Mouse (Mus musculus): ENCODE measurements around the gene Slc12a5. TPM values are rescaled to one million over a fixed set of nuclear protein-coding genes. Genes with fewer than 3 reads are reported as not detected.

Slc12a5 gene
- total and polyA plus RNA-seq, 2 experiments from 2014 or later = 71.0 to 257 TPM

- WGBS = 35% methylated on average over 4 of the region's 4 CpGs
- no peaks in the 10 kb centered on the region for H3K4me1 ChIP-seq (ENCODE audit: insufficient read depth, low read length)
- ATAC-seq (no peak), DNase-seq (ENCODE audit: low spot score) (no peak)
- H3K27ac ChIP-seq = no peak overlapping the region
- no peaks in the 10 kb centered on the region for H3K36me3 ChIP-seq (ENCODE audit: insufficient read depth, low read length)
- H3K4me2 ChIP-seq (ENCODE audit: low read depth, low read length) = no peak overlapping the region
- H3K4me3 ChIP-seq (ENCODE audit: low read length) = no peak overlapping the region
- H3K9ac ChIP-seq (replicated peaks; ENCODE audit: low read length) = no peak overlapping the region
- H3K27me3 ChIP-seq (ENCODE audit: insufficient read depth, low read length) = peaks cover 24% of the 10 kb centered on the region
- no peaks in the 10 kb centered on the region for H3K9me3 ChIP-seq (ENCODE audit: low read length)
- no peak for TF ChIP-seq CTCF (IDR thresholded peaks at IDR 0.05; ENCODE audit: low read depth)
Observed at GRCm38 (mm10) chr2:164947506-164947905, 13.1 kb upstream of the Slc12a5 start.

DNA sequence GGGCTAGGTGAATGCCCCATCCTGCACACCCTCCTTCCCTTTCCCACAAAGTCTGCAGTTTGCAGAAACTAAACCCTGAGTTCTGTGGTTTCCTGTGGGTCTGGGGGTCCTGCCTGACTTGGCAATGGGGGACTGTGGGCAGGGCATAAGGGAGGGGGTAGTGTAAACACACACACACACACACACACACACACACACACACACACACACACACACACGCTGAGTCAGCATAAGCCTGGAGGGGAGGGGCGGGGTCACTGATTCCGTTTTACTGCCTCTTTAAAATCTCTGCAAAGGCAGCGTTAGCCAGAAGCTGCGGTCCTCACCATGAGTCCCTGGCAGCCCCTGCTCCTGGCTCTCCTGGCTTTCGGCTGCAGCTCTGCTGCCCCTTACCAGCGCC lies 12.7 kb upstream of the Slc12a5 start:
- H3K9ac ChIP-seq (replicated peaks; ENCODE audit: low read length) = no peak overlapping the region
- WGBS = 13% methylated on average over 7 of the region's 7 CpGs
- H3K27ac ChIP-seq = no peak overlapping the region
- H3K4me3 ChIP-seq (ENCODE audit: low read length) = no peak overlapping the region
- peaks cover 24% of the 10 kb centered on the region for H3K27me3 ChIP-seq (ENCODE audit: insufficient read depth, low read length)
- no peak for TF ChIP-seq CTCF (IDR thresholded peaks at IDR 0.05; ENCODE audit: low read depth)
- H3K36me3 ChIP-seq (ENCODE audit: insufficient read depth, low read length) = no peaks in the 10 kb centered on the region
- H3K4me2 ChIP-seq (ENCODE audit: low read depth, low read length) = no peak overlapping the region
- H3K9me3 ChIP-seq (ENCODE audit: low read length) = no peaks in the 10 kb centered on the region
- DNase-seq (ENCODE audit: low spot score) = no peak
- H3K4me1 ChIP-seq (ENCODE audit: insufficient read depth, low read length) = no peaks in the 10 kb centered on the region
- ATAC-seq = no peak

DNA sequence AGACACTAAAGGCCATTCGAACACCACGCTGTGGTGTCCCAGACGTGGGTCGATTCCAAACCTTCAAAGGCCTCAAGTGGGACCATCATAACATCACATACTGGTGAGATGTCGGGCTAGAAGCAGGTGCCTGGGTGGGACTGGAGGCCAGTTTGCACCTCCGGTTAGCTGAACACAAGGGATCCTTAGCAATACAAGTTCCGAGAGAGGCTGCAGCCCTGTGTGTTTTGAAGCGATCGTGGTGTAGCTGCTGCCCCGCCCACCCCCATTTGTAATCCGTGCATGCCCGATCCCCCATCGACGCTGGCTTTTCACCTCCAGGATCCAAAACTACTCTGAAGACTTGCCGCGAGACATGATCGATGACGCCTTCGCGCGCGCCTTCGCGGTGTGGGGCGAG lies 11.6 kb upstream of the Slc12a5 start:
- ATAC-seq (no peak), DNase-seq (ENCODE audit: low spot score) (no peak)
- Histone ChIP-seq H3K27ac (no peak overlapping the region), H3K27me3 (ENCODE audit: insufficient read depth, low read length) (peaks cover 24% of the 10 kb centered on the region), H3K4me1 (ENCODE audit: insufficient read depth, low read length) (no peaks in the 10 kb centered on the region), H3K4me3 (ENCODE audit: low read length) (peak overlapping the region; percentile 7; the same call in 1 of the 2 replicates), H3K9me3 (ENCODE audit: low read length) (no peaks in the 10 kb centered on the region), H3K36me3 (ENCODE audit: insufficient read depth, low read length) (no peaks in the 10 kb centered on the region), H3K4me2 (ENCODE audit: low read depth, low read length) (0 out of 2 replicates have a peak overlapping the region, but pooled peaks have one; percentile 19), H3K9ac (replicated peaks; ENCODE audit: low read length) (no peak overlapping the region)
- TF ChIP-seq CTCF (IDR thresholded peaks at IDR 0.05; ENCODE audit: low read depth) = no peak
- 7% methylated on average over 25 of the region's 25 CpGs for WGBS

DNA sequence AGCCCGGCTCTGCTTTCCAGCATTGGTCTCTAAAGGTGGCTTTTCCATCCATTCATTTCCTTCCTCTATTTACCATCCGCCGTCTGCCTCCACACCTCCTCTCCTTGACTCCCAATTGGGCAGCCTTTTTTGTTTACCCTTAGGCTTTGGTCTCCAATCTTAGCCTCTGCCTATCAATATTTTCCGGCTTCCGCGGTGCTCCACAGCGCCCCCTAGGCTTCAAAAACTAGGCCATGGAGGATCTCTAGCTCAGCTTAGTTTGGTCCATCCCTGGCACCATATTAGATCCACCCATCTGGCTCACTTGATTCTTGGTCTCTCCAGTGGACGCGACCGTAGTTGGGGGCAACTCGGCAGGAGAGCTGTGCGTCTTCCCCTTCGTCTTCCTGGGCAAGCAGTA lies 10.1 kb upstream of the Slc12a5 start:
- TF ChIP-seq CTCF (IDR thresholded peaks at IDR 0.05; ENCODE audit: low read depth) = peak; percentile 64
- WGBS = 29% methylated on average over 13 of the region's 13 CpGs
- Histone ChIP-seq H3K9ac (replicated peaks; ENCODE audit: low read length) (no peak overlapping the region), H3K27ac (no peak overlapping the region), H3K36me3 (ENCODE audit: insufficient read depth, low read length) (no peaks in the 10 kb centered on the region), H3K9me3 (ENCODE audit: low read length) (no peaks in the 10 kb centered on the region), H3K27me3 (ENCODE audit: insufficient read depth, low read length) (peaks cover 24% of the 10 kb centered on the region), H3K4me2 (ENCODE audit: low read depth, low read length) (no peak overlapping the region), H3K4me1 (ENCODE audit: insufficient read depth, low read length) (no peaks in the 10 kb centered on the region), H3K4me3 (ENCODE audit: low read length) (no peak overlapping the region)
- ATAC-seq (no peak), DNase-seq (ENCODE audit: low spot score) (peak; percentile 38)

GRCm38 (mm10) chr2:164951745-164952144 lies 8.9 kb upstream of the Slc12a5 start:
- TF ChIP-seq CTCF (IDR thresholded peaks at IDR 0.05; ENCODE audit: low read depth) = peak; percentile 53
- Histone ChIP-seq H3K9ac (replicated peaks; ENCODE audit: low read length) (no peak overlapping the region), H3K27ac (no peak overlapping the region), H3K4me2 (ENCODE audit: low read depth, low read length) (no peak overlapping the region), H3K4me3 (ENCODE audit: low read length) (no peak overlapping the region), H3K36me3 (ENCODE audit: insufficient read depth, low read length) (no peaks in the 10 kb centered on the region), H3K4me1 (ENCODE audit: insufficient read depth, low read length) (no peaks in the 10 kb centered on the region), H3K27me3 (ENCODE audit: insufficient read depth, low read length) (peaks cover 24% of the 10 kb centered on the region), H3K9me3 (ENCODE audit: low read length) (no peaks in the 10 kb centered on the region)
- DNase-seq (ENCODE audit: low spot score) (no peak), ATAC-seq (no peak)
- WGBS = 79% methylated on average over 4 of the region's 4 CpGs

DNA sequence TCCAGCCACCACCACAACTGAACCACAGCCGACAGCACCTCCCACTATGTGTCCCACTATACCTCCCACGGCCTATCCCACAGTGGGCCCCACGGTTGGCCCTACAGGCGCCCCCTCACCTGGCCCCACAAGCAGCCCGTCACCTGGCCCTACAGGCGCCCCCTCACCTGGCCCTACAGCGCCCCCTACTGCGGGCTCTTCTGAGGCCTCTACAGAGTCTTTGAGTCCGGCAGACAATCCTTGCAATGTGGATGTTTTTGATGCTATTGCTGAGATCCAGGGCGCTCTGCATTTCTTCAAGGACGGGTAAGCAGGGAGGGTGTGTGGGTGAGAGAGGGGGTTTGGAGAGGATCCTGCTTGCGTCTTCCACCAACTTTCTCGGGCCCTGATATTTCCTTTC lies 8.2 kb upstream of the Slc12a5 start:
- Histone ChIP-seq H3K27ac (no peak overlapping the region), H3K27me3 (ENCODE audit: insufficient read depth, low read length) (peaks cover 24% of the 10 kb centered on the region)

DNA sequence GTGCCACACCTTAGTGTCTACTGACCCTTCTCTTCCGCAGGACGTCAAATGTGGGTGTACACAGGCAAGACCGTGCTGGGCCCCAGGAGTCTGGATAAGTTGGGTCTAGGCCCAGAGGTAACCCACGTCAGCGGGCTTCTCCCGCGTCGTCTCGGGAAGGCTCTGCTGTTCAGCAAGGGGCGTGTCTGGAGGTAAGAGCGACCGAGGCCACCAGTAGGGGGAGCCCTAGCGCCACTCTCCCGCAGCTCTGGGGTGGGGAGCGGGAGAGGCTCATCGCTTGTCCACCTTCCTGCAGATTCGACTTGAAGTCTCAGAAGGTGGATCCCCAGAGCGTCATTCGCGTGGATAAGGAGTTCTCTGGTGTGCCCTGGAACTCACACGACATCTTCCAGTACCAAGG lies 7.4 kb upstream of the Slc12a5 start:
- Histone ChIP-seq H3K27me3 (ENCODE audit: insufficient read depth, low read length) (peaks cover 21% of the 10 kb centered on the region), H3K4me3 (ENCODE audit: low read length) (no peak overlapping the region), H3K4me2 (ENCODE audit: low read depth, low read length) (peak overlapping the region; percentile 24; the same call in 1 of the 2 replicates), H3K4me1 (ENCODE audit: insufficient read depth, low read length) (no peaks in the 10 kb centered on the region), H3K36me3 (ENCODE audit: insufficient read depth, low read length) (no peaks in the 10 kb centered on the region), H3K9ac (replicated peaks; ENCODE audit: low read length) (no peak overlapping the region), H3K27ac (no peak overlapping the region), H3K9me3 (ENCODE audit: low read length) (no peaks in the 10 kb centered on the region)
- DNase-seq (ENCODE audit: low spot score) (peak; percentile 88), ATAC-seq (peak; percentile 85)
- under 1% methylated on average over 21 of the region's 21 CpGs for WGBS
- peak; percentile 97 for TF ChIP-seq CTCF (IDR thresholded peaks at IDR 0.05; ENCODE audit: low read depth)

More for the DNA sequence above, 8.2 kb upstream of the Slc12a5 start:
- H3K36me3 ChIP-seq (ENCODE audit: insufficient read depth, low read length) = no peaks in the 10 kb centered on the region
- H3K9ac ChIP-seq (replicated peaks; ENCODE audit: low read length) = no peak overlapping the region
- no peak overlapping the region for H3K4me2 ChIP-seq (ENCODE audit: low read depth, low read length)
- TF ChIP-seq CTCF (IDR thresholded peaks at IDR 0.05; ENCODE audit: low read depth) = peak; percentile 21; the same call in 1 of the 2 replicates
- 43% methylated on average over 13 of the region's 13 CpGs for WGBS
- no peaks in the 10 kb centered on the region for H3K4me1 ChIP-seq (ENCODE audit: insufficient read depth, low read length)
- ATAC-seq = no peak
- H3K9me3 ChIP-seq (ENCODE audit: low read length) = no peaks in the 10 kb centered on the region
- no peak for DNase-seq (ENCODE audit: low spot score)
- H3K4me3 ChIP-seq (ENCODE audit: low read length) = no peak overlapping the region

All from hindbrain, postnatal 0 days (tissue).